Mouse (Mus musculus) liver, adult (tissue): Measurements from ENCODE around the gene Gm45521.

Source experiments
- GATA4 ChIP-seq: IDR thresholded peaks from 2 replicates; pipeline ENCODE4 v1.6.1; 2014; ENCODE audit warnings: mild to moderate bottlenecking, low read length; ENCODE audit not compliant: insufficient replicate concordance

Gene Gm45521

GRCm38 (mm10) chr14:8002432-8003092, 45.5 kb downstream of the Gm45521 start, which contains the start of gene Abhd6:
Gene Abhd6, plus strand, starts transcription at chr14:8002902.
- TF ChIP-seq GATA4, result no peak

GRCm38 (mm10) chr14:8003093-8003670, 46.1 kb downstream of the Gm45521 start:
- no peak for TF ChIP-seq GATA4

GRCm38 (mm10) chr14:8003727-8004670, 46.9 kb downstream of the Gm45521 start:
- TF ChIP-seq GATA4, result no peak

GRCm38 (mm10) chr14:8007084-8007483, 50.0 kb downstream of the Gm45521 start:
- TF ChIP-seq GATA4, result no peak

- no peak for TF ChIP-seq GATA4
Observed at GRCm38 (mm10) chr14:8007486-8007885, 50.4 kb downstream of the Gm45521 start.

- TF ChIP-seq GATA4, result no peak
Observed at GRCm38 (mm10) chr14:8007923-8008322, 50.8 kb downstream of the Gm45521 start.
